Mouse (Mus musculus) WW6 (cell line): Measurements from ENCODE around the gene Slc6a20a.
A peak's percentile ranks its signal among the peaks of the same experiment; 100 is the strongest.
"Not testable (repeated sequence)": the region's sequence is repeated elsewhere in the genome, so short reads cannot be mapped to it uniquely, and the experiment has no call there.

ENCODE experiments used
- DNase-seq: peaks from one replicate; pipeline ENCODE4 v3.0.0-alpha.2; 2013; ENCODE audit warnings: low read depth, low spot score

The Slc6a20a gene

DNA sequence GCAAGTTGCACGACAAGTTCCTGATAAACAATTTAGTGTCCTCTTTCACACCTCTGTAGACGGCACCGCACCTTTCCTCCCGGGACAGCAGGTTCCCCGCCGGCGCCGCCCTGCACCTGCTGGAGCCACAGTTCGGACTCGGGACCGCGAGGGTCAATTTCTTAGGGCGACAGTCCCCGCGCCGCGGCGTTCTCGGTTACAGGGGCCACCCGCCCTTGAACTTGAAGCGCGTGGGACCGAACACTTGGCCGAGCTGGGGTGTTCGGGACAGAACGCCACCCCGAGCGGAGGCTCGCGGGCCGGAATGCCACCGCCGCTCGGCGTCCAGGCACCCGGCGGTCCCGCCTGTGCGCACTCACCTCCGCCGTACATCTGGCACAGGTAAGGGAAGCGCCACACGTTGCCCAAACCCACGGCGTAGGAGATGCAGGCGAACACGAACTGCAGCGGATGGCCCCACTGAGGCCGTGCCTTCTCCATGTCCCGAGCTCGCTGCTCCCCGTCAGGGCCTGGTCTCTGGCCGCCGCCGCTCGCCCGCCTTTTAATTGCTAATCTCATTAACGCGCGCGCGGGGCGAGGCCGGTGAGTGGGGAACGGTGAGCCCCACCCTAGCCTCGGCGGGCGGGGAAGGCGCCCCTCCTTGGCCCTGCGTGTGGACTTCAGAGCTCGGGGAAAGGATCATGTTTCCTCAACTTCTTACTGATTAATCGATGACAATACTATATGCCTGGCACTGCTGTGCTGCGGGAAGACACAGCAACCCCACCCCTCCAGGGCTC is at the start of gene Slc6a20a, which contains the start of gene Ccr9:
Slc6a20a (minus strand) TSS at position 559 of the 779 bp plus-strand sequence.
Ccr9 (plus strand) TSS at position 113 of the 779 bp plus-strand sequence.
- DNase-seq = no peak

DNA sequence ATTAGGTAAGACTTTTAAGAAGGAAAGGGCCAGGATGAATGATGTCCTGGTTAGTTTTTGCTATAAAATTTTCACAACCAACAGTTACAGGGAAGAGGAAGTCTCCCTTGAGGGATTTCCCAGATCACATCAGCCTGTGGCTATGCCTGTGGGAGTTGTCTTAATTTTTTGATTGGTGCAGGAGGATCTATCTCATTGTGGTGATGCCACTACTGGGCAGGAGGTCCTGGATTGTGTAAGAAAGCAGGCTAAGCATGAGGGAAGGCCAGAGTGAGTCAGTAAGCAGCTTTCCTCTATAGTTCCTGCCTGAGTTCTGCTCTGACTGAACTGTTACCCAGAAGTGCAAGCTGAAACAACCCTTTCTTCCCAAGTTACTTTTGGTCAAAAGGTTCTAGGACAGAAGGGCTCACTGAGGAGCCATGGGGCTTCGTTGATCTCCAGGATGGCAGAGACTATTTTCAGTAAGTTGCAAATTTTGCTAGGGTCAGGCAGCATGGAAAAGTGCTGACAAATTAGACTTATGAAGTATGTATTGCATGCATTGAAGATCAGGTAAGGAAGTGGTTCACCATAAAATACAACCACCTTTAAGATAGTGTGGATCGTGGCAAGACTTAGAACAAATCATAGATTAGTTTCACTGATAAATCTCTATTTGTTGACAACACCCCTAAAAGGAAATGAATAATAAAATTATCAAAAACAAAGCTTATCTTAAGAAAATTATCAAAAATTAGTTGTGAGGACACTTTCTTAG is 44.2 kb upstream of the Slc6a20a start:
- DNase-seq = no peak

DNA sequence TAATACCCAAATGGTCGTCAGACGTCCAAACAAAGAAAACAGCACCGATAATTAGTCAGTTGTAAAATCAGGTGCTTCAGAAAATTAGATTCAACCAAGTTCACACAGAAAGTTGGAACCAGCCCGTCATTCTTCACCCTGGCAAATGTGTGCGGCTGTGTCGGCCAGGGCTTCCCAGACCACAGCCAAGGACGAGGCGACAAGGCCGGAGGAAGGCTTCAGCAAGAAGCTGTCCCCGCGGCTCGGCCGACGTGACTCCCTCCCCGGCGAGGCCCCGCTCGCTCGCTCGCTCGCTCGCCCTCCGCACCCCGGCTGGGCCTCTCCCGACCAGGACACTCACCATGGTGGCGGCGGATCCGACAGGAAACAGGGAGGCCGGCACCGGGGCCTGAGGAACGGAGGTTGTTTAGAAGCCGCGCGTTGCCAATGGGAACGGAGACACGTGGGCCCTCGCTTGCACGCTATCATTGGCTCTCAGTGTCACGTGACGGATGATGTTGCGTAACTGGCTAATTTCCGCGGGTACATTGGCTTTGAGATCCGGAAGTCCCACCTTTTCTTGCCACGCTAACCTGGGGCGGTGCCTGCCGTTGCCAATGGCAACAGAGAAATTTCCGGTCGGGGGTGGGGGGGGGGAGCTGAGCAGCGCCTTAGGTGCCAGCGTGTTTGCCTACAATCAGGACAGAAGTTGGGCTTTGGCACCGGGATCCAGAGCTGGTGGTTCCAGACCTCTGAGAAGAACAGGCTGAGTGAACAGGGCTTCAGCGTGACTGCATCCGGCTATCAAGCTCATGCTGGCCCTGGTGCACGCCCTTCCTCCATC is 38.7 kb upstream of the Slc6a20a start, which contains the start of gene Lztfl1:
Lztfl1 (minus strand) TSS at position 512 of the 823 bp plus-strand sequence.
- peak; percentile 93 for DNase-seq

DNA sequence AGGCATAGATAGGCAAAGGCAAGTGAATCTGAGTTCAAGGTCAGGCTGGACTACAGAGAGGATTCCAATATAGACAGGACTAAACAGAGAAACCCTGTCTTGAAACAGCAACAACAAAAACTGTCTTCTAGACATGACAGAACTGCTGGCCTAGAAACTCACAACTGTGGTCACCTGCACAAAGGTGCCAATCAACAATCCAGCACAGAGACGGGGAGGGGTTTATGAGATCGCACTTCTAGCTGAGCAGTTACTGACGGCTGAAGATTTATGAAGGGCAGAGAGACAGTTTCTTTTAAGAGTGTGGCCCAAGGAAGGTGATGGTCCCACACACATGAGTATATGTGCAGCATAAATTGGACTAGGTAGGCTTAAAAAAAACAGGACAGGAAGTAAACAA is 37.6 kb upstream of the Slc6a20a start:
- DNase-seq = no peak

DNA sequence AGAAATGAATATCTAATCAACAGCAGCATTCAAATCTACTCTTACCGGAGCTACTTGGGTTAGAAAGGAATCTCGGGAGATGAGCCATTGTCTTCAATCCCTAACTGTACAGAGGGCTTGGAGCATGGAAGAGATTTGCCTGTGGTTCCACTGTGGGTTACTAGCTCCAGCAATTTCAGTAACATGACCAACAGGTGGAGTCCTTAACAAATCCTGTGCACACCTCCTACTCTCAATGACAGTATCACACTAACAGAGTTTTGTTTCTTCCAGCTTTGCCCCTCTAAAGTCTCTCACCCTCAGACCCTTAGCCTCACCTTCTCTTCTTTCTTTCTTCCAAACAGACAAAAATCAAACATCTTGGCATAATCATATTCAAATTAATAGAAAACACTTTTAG is 34.4 kb upstream of the Slc6a20a start:
- DNase-seq = no peak

DNA sequence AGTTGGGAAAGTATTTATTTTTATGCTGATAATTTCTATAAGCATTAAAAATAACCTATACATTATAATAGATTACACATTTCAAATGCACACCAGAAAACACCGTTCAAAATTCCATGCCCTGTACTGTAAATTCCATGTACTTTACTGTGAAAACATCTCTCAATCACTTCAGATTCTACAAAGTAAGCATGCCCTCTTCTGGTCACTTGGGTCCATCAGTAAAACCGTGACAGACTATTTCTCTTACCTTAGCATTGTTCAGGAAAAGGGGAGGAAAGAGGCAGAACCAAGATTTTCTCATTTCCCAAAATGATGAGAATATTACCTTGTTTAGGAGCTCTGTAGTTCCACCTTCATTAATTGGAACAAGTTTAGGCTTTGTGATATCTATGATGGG is 30.5 kb upstream of the Slc6a20a start:
- no peak for DNase-seq

DNA sequence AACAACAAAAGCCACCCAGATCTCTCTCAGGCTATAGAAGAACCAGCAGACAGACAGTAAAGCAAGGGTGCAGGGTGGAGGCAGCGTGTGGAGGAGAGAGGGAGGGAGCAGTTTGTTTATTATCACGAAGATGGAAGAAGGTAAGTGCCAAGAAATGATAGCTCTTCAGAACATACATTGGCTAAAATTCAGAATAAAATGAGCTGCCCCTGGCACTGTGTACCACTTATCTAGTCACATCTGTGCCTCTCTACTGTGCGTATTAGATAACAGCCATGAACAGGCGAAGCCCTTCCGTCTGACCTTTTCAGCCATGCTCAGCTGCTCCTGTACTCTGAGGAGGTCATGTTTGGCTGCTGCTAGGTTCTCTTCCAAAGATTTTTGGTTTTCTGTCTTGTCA is 23.1 kb upstream of the Slc6a20a start:
- no peak for DNase-seq

DNA sequence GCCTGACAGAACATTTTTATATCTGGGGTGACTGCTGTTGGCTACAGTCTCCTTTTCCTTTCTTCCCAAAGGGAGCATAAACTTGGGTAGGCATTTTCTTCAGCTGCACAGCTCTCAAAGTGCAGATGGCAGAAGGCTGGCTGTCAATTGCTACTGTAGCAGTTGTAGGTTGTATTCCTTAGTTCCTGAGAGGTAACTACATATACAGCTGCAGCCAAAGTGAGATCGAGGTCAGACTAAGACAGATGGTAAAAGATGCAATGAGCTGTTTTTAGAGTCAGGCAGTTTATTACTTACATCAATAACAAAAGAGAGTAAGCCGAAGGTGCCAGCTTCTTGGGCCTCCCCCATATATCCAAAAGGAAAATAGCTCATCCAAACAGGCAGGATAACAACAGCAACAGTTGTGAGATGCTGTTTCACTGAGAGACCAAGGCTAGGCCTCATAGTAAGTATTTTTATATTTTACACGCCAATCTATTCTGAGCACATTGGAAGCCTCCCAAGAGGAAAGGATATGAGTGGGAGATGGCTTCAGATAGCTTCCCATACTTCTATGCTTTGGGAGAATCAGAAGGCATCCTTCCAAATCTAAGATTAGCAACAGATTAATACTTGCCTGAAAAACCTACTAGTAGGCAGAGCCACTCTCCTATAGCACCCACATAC is 17.1 kb upstream of the Slc6a20a start:
- no peak for DNase-seq

DNA sequence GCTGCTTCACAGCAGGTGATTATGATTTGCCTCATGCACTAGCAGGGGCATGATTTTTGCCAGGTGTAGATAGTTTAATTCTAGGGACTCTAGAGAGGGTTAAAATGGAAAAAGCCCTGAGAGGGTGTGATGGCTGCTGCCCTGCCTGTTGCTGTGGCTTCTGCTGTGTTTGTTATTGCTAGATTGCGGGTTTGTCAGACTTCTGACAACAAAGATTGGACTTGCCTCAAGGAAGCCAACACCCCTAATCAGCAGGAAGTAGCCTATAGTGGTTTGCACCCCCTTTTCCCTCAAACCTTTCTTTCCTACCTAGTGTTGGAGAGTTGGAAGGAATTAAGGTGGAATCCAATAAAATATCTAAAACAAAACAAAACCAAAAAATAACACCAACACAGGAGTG is 9.5 kb upstream of the Slc6a20a start:
- DNase-seq = no peak

DNA sequence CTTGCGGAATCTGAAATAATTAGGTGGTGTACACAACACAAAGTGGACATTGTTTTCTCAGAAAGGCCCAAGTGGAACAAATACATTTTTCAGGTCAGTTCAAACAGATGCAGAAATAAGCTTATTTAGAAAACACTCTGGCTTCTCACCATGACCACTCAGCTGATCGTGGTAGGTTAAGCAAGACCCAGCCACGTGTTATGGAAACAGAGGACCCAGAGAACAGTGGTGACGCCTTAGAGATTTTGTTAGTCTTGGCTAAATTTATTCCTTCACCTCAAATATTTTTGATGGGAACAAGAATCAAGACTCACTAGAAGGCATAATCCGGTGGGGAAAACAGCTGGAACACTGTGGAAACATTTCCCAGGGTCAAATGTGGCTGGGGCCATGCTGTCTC is 7.5 kb upstream of the Slc6a20a start:
- DNase-seq = no peak

DNA sequence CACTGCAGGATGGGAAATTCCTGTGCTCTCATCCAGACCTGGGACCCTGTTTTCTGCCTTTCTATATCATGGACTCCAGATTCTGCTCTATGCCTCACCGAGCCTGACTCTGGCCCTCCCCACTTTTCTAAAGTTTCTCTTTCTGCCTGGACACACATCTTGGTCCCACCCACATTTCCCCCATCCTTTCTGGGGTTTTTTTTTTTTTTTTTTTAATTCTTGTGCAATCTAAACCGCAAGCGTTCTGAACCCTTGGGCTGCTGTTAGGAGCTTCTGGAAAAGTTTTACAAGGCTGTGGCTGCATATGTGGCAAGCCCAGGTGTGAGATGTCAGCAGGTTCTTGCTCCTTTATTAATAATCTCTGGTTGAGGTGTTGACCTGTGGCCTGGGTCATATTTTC is 5.0 kb upstream of the Slc6a20a start:
- DNase-seq = no peak

DNA sequence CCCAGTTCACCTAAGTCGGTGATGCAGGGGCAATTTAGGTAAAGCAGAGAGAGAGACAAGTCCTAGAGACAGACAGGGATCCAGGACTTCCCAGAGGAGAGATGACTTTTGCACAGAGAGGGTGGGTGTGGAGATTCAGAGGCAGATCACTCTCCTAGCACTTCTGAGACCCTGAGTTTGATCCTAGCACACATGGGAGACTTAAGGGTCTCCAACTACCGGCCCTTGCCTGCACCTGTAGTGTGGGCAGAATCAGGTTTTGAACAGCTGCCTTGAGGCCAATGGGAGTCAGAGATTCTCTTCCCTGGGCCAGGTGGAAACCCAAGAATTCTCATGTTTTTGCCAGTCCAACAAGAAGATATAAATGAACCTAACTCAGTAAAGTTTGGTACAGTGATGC is 513 bp upstream of the Slc6a20a start:
- DNase-seq = no peak

DNA sequence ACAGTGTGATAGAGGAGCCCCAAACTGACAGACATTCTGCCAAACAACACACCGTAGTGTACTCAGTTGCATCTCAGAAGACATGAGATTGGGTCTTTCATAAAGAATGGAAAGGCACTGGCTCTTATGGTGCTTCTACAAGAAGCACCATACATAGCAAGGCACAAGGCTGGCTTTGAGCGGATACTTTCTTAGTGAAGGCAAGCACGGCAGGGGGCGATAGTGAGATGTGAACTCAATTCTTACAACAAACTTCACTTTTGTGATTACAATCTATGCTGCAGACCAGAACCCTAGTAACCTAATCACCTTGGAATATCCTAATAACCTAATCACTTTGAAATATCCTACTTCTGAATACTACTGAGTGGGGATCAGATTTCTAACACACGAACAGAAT is 13.0 kb downstream of the Slc6a20a start:
- DNase-seq = no peak

DNA sequence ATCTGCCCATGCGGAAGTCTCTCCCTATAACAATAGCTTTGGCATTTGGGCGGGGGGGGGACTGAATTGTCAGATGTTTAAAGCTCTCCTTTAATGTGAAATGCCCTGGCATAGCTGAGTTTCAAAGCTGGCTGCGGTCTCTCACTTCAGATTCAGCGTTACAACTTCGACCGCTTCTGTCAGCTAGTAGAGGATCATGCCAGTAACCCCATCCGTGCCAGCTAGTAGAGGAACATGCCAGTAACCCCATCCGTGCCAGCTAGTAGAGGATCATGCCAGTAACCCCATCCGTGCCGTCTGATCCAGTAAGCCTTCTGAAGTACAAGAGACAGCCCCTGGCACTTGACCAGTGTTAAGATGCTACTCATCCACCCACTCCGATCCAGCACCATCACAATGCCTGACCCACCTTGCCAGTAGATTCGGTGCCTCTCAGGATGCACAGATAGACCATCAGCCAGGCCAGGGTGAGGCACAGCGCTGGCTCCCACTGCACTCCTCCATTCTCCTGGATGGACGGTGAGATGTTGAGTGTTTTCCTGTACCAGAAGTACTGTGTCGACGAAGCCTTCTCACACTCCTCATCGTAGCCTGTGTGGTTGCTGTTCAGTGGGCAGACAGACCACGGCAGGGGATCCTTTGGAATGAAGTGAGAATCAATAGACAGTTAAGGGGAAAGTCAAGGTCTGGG is 18.6 kb downstream of the Slc6a20a start:
- not testable (repeated sequence) for DNase-seq

DNA sequence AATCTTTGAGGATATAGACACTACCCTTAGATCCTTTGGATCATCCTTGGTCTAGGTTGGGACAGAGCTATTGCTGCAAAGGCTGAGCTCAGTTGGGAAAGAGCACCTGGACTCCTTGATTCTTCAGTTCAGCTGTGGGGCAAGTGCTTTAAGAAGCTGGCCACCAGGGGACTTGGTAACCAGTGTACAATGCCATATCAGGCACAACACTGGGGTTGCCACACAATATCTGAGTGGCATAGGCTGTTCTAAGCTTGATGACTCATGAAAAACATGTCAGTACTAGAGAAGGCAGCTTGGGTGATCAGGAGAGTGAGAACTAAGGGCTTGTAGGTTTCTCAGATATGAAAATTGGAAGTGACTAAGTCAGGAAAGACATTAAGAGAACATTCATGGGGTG is 19.7 kb downstream of the Slc6a20a start:
- DNase-seq = no peak

DNA sequence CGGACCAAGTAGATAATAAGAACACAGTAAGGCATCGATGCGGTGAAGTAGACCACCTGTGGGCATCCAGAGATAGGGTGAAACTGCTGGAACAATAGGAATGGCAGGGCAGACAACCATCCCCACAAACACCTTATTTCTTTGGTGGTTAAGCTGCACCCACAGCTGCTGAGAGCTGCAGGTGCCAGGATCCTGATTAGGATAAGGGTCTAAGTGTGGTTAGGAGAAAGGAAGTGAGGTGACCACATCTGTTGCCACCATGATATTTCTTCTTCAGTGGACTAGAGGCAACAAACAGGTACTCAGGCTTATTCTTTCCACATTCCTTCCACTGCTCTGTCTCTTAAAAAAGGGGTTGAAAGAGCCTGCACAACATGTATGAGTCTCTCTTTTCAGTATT is 21.2 kb downstream of the Slc6a20a start:
- DNase-seq = no peak

DNA sequence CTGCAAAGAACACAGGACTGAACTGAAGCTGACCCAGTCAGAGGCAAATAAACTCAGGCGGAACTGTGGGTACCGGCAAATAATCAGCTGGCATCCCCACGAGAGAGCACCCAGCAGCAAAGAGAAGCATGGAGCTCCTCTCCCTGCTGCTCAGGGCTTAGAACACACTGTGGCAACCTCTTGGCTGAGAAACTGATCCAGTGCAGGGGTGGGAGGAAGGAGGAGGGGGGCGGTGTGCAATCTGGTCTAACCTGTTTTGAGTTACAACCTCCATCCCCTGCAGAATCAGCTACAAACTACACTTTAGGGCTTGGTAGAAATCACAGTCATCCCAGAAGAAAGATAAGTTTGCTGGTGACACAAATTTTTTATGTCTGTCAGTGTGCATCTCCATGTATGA is 27.3 kb downstream of the Slc6a20a start:
- DNase-seq = no peak

DNA sequence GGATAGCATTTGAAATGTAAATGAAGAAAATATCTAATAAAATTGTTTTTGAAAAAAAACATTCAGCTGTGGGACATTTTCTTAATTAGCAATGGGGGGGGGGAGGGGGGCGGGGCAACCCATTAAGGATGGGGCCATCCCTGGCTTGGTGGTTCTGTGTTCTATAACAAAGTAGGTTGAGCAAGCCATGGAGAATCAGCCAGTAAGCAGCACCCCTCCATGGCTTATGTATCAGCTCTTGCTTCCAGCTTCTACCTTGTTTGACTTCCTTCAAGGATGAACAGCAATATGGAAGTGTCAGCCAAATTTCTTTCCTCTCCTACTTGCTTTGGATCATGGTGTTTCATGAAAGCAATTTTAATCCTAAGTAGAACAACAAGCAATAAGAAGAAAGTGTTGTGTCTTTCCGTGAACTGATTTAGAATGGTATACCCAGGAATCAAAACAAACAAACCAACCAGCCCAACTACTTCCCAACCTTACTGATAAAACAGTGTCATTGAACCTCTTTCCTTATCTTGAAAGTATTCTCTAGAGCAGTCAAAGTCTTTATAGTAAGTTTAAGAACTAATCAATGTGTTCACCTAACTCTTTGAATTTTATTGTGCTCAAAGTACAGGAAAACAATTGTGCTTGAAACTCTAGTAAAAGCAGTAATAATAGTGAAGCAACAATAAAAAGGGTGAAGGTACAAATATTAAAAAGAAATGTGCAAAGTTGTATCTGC is 28.7 kb downstream of the Slc6a20a start:
- DNase-seq = no peak

DNA sequence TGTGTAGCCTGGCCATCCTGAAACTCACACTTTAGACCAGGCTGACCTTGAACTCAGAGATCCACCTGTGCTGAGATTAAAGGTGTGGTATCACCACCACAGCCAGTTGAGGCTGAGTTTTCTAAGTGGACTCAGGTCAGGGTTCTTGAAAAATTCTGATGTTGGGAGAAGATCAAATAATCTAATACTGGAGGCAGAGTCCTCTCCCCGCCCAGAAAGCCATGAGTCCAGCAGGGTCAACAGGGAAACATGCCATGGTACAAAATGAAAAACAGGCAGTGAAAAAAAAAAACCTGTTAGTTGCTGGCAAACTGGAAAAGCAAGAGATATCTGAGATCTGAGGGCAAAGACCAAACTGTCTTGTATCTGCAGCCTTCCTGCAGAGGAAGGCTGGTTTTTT is 38.6 kb downstream of the Slc6a20a start:
- no peak for DNase-seq

DNA sequence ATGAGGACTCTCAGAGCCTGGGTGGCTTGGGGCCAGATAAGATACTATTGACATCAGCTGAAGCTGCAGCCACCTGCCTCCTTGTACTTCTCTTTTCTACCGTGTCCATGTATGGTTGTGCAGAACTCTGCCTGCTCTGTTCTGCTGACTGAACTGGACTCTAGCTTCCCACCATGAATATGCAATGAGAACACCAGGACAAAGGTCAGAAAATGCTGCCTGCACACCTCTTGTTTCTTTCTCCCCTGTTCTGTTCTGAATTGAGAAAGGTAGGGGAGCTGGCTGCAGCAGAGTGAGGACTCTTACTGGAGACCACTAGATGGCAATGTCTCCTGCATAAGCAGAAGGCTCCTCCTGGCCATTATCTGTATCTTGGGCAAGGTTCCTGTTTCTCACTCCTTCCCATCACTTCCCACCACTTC is 40.0 kb downstream of the Slc6a20a start:
- DNase-seq = no peak
